Mouse (Mus musculus): ENCODE data around the gene Arntl2. TPM values are rescaled to one million over a fixed set of nuclear protein-coding genes. Genes with fewer than 3 reads are reported as not detected.

Arntl2 gene
- polyA plus RNA-seq, 1 experiment = not detected

DNA sequence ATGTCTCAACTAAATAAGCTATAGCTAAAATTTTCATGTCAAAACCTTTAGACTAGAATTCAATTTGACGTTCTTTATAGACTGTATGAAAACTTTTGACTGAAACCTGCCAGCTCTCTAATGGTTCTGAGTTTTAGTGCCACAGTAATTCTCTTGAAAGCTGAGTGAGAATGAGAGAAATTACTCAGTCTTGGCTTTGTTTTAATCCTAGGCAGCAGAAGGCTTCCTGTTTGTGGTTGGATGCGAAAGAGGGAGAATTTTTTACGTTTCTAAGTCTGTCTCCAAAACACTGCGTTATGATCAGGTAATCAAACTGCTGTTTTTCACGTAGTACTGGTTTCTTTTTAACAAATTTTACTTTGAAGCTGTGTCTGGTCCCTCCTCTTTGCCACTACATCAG lies 17.2 kb downstream of the Arntl2 start:
- TF ChIP-seq TAL1 (IDR thresholded peaks at IDR 0.05; ENCODE audit: low read length) (no peak), GATA1 (IDR thresholded peaks at IDR 0.05; ENCODE audit: low read length) (no peak)

DNA sequence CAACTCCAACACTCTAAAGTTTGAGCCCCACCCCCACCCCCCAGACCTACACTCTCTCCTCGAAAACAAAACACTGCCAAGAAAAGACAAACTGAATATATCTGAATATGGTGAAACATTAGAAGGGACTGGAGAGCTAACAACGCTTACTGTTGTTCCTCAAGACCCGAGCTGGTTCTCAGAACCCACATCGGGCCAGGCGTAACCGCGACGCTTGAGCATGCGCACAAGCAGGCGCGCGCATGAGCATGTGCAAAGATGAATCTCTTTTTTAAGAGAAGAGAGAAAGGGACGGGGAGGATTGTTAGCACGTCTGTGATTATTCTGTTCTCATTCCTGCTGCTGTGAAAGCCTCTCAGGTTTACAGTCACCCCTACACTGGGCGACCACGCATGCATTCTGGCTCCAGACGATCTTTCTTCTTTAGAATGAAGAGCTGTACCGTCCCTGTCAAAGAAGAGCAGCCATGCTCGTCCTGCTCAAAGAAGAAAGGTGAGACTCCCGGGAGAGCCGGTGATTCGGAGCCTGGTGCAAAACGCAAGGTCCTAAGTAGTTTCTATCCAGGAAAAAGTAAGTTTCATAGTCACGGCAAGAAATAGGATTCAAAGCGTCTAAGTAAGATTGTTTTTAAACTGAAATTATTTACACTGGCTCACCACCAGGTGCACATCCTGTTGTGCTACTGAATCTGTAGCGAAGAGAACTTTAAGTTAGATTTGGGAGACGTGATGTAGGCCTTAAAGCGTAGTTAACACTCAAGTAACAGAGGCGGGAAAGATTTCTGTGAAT lies 24.5 kb downstream of the Arntl2 start:
- no peak overlapping the region for H3K4me3 ChIP-seq (replicated peaks)
- TF ChIP-seq GATA1 (IDR thresholded peaks at IDR 0.05; ENCODE audit: low read length) (no peak), TAL1 (IDR thresholded peaks at IDR 0.05; ENCODE audit: low read length) (no peak)
- no peaks in the 10 kb centered on the region for H3K36me3 ChIP-seq (ENCODE audit: control insufficient read depth)
- H3K9me3 ChIP-seq (ENCODE audit: control insufficient read depth, low read length) = no peaks in the 10 kb centered on the region
- no peaks in the 10 kb centered on the region for H3K4me1 ChIP-seq (ENCODE audit: control insufficient read depth)
- no peaks in the 10 kb centered on the region for H3K27me3 ChIP-seq (ENCODE audit: control insufficient read depth)

More for the DNA sequence above, 17.2 kb downstream of the Arntl2 start:
- Histone ChIP-seq H3K36me3 (ENCODE audit: control insufficient read depth) (no peaks in the 10 kb centered on the region), H3K9me3 (ENCODE audit: control insufficient read depth, low read length) (no peaks in the 10 kb centered on the region), H3K27me3 (ENCODE audit: control insufficient read depth) (no peaks in the 10 kb centered on the region), H3K4me1 (ENCODE audit: control insufficient read depth) (no peaks in the 10 kb centered on the region), H3K4me3 (replicated peaks) (no peak overlapping the region)

DNA sequence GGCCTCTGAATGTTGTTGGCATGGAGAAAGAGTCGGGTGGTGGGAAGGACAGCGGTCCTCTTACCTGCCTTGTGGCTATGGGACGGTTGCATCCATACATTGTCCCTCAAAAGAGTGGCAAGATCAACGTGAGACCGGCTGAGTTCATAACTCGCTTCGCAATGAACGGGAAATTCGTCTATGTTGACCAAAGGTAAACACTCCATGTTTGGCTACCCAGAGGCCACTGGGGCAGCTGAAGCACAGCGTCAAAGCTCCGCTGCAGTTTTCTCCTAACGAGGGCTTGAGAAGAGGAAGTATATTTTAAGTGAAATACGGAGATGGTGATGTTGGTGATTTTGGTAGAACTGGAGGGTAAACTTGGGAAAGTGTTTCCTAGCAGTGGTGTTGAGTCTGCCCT lies 26.1 kb downstream of the Arntl2 start:
- Histone ChIP-seq H3K9me3 (ENCODE audit: control insufficient read depth, low read length) (no peaks in the 10 kb centered on the region), H3K36me3 (ENCODE audit: control insufficient read depth) (no peaks in the 10 kb centered on the region), H3K4me1 (ENCODE audit: control insufficient read depth) (no peaks in the 10 kb centered on the region), H3K4me3 (replicated peaks) (no peak overlapping the region), H3K27me3 (ENCODE audit: control insufficient read depth) (no peaks in the 10 kb centered on the region)
- TF ChIP-seq TAL1 (IDR thresholded peaks at IDR 0.05; ENCODE audit: low read length) (no peak), GATA1 (IDR thresholded peaks at IDR 0.05; ENCODE audit: low read length) (no peak)

DNA sequence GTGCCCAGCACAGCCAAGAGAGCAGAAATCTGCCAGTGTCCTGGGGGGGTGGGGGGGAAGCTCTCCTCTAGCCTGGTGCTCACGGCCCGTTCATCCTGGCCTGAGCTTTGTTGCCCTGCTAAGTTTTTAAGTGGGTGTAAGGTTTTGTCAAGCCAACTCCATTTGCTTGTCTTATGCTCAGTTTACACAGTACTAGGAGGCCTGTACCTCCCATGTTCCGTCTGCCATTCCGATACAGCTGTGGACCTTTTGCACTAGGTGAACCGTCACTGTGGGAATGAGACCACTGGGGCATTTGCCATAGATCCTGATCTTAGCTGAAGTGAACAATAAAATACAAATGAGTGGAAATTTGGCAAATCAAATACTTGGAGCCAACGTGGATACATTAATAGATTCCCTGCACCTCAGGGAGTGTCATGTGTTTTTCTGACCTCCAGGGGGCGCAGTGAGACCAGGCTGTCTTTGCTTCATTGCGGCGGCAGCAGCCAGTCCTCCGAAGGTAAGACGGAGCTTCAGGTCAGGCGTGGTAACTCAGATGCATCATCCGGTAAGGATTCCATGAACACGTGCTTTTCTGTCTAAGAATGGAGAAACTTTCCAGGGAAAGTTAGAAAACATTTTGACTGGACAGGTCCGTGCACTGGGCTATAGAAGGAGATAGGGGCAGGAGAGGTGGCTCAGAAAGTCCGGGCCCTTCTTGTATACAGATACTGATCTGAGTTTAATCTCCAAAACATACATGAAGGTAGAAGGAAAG lies 29.1 kb downstream of the Arntl2 start:
- H3K9me3 ChIP-seq (ENCODE audit: control insufficient read depth, low read length) = no peaks in the 10 kb centered on the region
- H3K4me1 ChIP-seq (ENCODE audit: control insufficient read depth) = no peaks in the 10 kb centered on the region
- H3K27me3 ChIP-seq (ENCODE audit: control insufficient read depth) = no peaks in the 10 kb centered on the region
- TF ChIP-seq GATA1 (IDR thresholded peaks at IDR 0.05; ENCODE audit: low read length) = no peak
- TF ChIP-seq TAL1 (IDR thresholded peaks at IDR 0.05; ENCODE audit: low read length) = no peak
- H3K36me3 ChIP-seq (ENCODE audit: control insufficient read depth) = no peaks in the 10 kb centered on the region
- H3K4me3 ChIP-seq (replicated peaks) = no peak overlapping the region

- Histone ChIP-seq H3K9me3 (ENCODE audit: control insufficient read depth, low read length) (no peaks in the 10 kb centered on the region), H3K4me1 (ENCODE audit: control insufficient read depth) (no peaks in the 10 kb centered on the region), H3K4me3 (replicated peaks) (no peak overlapping the region), H3K36me3 (ENCODE audit: control insufficient read depth) (no peaks in the 10 kb centered on the region), H3K27me3 (ENCODE audit: control insufficient read depth) (no peaks in the 10 kb centered on the region)
- TF ChIP-seq TAL1 (IDR thresholded peaks at IDR 0.05; ENCODE audit: low read length) = no peak
- TF ChIP-seq GATA1 (IDR thresholded peaks at IDR 0.05; ENCODE audit: low read length) = no peak
Measured at GRCm38 (mm10) chr6:146825487-146825773, 29.6 kb downstream of the Arntl2 start.

DNA sequence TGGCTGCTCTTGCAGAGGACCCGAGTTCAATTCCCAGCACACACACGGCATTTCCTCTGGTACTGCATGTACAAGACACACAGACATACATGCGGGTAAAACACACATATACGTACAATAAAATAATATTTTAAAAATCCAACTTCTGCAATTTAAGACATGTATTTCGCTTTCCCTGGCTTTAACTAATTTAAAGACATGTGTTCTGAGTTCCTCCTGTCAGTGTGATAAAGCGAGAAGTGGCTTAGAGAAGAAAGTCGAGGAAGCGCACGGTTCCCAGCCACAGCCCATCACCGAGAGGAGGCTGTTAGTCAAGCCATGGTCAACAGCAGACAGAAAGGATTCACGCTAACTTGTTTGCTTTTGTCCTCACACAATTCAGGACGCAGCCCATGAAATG lies 35.5 kb downstream of the Arntl2 start:
- Histone ChIP-seq H3K36me3 (ENCODE audit: control insufficient read depth) (no peaks in the 10 kb centered on the region), H3K4me1 (ENCODE audit: control insufficient read depth) (no peaks in the 10 kb centered on the region), H3K9me3 (ENCODE audit: control insufficient read depth, low read length) (no peaks in the 10 kb centered on the region), H3K4me3 (replicated peaks) (no peak overlapping the region), H3K27me3 (ENCODE audit: control insufficient read depth) (no peaks in the 10 kb centered on the region)
- TF ChIP-seq TAL1 (IDR thresholded peaks at IDR 0.05; ENCODE audit: low read length) (no peak), GATA1 (IDR thresholded peaks at IDR 0.05; ENCODE audit: low read length) (no peak)

DNA sequence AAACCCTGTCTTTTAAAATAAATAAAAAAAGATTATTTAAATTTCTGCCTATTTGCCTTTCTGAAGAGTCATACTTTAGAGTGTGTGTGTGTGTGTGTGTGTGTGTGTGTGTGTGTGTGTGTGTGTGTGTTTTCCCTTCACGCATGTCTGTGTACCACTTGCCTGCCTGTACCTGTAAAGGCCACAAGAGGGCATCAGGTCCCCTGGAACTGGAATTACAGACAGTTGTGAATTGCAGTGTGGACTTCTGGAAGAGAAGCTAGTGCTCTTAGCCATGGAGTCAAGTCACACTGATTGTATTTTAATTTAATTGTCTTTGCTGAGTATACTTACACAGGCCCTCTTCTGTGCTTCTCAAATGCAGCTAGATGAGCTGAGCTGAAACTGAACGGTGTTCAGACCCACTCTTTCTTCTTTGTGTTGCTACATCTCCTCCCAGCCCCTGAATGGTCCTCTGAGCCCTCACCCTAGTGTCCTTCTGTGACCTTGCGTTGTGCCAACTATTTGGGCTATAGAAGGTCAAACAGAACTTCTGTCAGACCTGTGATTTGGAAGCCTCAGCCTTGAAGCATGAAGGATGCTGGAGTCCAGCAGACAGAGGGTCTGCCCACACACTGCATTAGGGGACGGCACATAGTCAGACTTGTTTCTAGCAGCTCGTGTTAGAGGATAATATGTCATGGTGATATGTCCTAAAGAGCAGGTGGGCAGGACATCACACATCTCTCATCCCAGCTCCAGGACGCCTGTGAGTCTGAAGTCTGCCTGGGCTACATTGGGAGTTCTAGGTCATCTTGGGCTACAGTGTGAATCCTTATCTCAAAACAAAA lies 37.8 kb downstream of the Arntl2 start:
- TF ChIP-seq TAL1 (IDR thresholded peaks at IDR 0.05; ENCODE audit: low read length) (no peak), GATA1 (IDR thresholded peaks at IDR 0.05; ENCODE audit: low read length) (no peak)
- H3K36me3 ChIP-seq (ENCODE audit: control insufficient read depth) = no peaks in the 10 kb centered on the region
- no peaks in the 10 kb centered on the region for H3K4me1 ChIP-seq (ENCODE audit: control insufficient read depth)
- no peak overlapping the region for H3K4me3 ChIP-seq (replicated peaks)
- H3K9me3 ChIP-seq (ENCODE audit: control insufficient read depth, low read length) = no peaks in the 10 kb centered on the region
- H3K27me3 ChIP-seq (ENCODE audit: control insufficient read depth) = no peaks in the 10 kb centered on the region

GRCm38 (mm10) chr6:146834342-146834741 lies 38.5 kb downstream of the Arntl2 start:
- no peak overlapping the region for H3K4me3 ChIP-seq (replicated peaks)
- H3K9me3 ChIP-seq (ENCODE audit: control insufficient read depth, low read length) = no peaks in the 10 kb centered on the region
- TF ChIP-seq GATA1 (IDR thresholded peaks at IDR 0.05; ENCODE audit: low read length) = no peak
- no peak for TF ChIP-seq TAL1 (IDR thresholded peaks at IDR 0.05; ENCODE audit: low read length)
- H3K36me3 ChIP-seq (ENCODE audit: control insufficient read depth) = no peaks in the 10 kb centered on the region
- no peaks in the 10 kb centered on the region for H3K27me3 ChIP-seq (ENCODE audit: control insufficient read depth)
- no peaks in the 10 kb centered on the region for H3K4me1 ChIP-seq (ENCODE audit: control insufficient read depth)

GRCm38 (mm10) chr6:146835784-146836183 lies 39.9 kb downstream of the Arntl2 start:
- TF ChIP-seq GATA1 (IDR thresholded peaks at IDR 0.05; ENCODE audit: low read length) (no peak), TAL1 (IDR thresholded peaks at IDR 0.05; ENCODE audit: low read length) (no peak)
- no peak overlapping the region for H3K4me3 ChIP-seq (replicated peaks)
- no peaks in the 10 kb centered on the region for H3K36me3 ChIP-seq (ENCODE audit: control insufficient read depth)
- no peaks in the 10 kb centered on the region for H3K9me3 ChIP-seq (ENCODE audit: control insufficient read depth, low read length)
- no peaks in the 10 kb centered on the region for H3K27me3 ChIP-seq (ENCODE audit: control insufficient read depth)
- no peaks in the 10 kb centered on the region for H3K4me1 ChIP-seq (ENCODE audit: control insufficient read depth)
